Mouse (Mus musculus) CH12F3 (cell line): ENCODE data around the gene H2al1n.
"Not testable (repeated sequence)": the region's sequence is repeated elsewhere in the genome, so short reads cannot be mapped to it uniquely, and the experiment has no call there.

Experiments
- in situ Hi-C: fragments of 300-500 bp; cut with MboI; formaldehyde crosslinking; loops from 2 replicates; pipeline ENCODE4 v1.14.3; 2020; ENCODE audit warnings: low sequenced_read_pairs

Gene H2al1n

GRCm38 (mm10) chrX:14210848-14211247, at the start of gene H2al1n:
H2al1n (plus strand) TSS chrX:14211148.
- in situ Hi-C loops, result not testable (repeated sequence)

DNA sequence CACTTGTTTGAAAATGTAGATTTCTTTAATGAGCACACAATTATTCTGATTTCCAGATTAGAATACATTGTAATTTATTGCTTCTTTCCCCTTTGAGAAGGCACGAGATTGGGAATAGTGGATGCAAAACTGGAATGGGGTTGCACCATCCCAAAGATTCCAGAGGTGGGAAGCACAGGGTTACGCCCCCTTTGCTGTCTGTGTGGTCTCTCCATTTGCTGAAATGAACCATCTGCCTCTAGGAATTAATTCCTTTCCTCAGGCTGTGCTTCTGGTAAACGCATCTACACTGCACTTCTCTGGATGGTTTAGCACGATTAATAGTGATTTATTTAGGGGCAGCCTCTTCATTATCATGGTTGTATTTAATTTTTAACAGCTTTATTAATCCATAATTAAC, 11.7 kb upstream of the H2al1n start:
- in situ Hi-C loops, result no loop called here

- in situ Hi-C loops, result no loop called here
Observed at GRCm38 (mm10) chrX:14206112-14206875, 4.7 kb upstream of the H2al1n start.

- in situ Hi-C loops, result no loop called here
Observed at GRCm38 (mm10) chrX:14229218-14229617, 18.3 kb downstream of the H2al1n start.

GRCm38 (mm10) chrX:14259597-14260239, 48.8 kb downstream of the H2al1n start:
- in situ Hi-C loops, result no loop called here
